Mouse (Mus musculus): Measurements from ENCODE around the gene Wdr78. TPM values are rescaled to one million over a fixed set of nuclear protein-coding genes. Genes with fewer than 3 reads are reported as not detected.

Gene Wdr78
- polyA plus RNA-seq, 1 experiment from 2014 or later: 0.67 TPM

- in situ Hi-C loops (cut with MboI; ENCODE audit: low pct_unique_long_range_greater_than_20kb): no loop called here
- no peaks in the 10 kb centered on the region for H3K27me3 ChIP-seq
- POLR2A ChIA-PET: no interaction called here
- CTCF ChIA-PET: interaction anchor here (0.9 kb wide), 1 partner anchor 17 kb away, joined by 3 read pairs; no protein-coding TSS in a partner anchor
- TF ChIP-seq CTCF (IDR thresholded peaks at IDR 0.05): no peak
- ATAC-seq: no peak
- DNase-seq (ENCODE audit: low read depth, low spot score): no peak
Measured at GRCm38 (mm10) chr4:103120028-103120384, 5.7 kb upstream of the Wdr78 start.

GRCm38 (mm10) chr4:103119229-103120027, 5.1 kb upstream of the Wdr78 start:
- peak; percentile 47 for ATAC-seq
- CTCF ChIA-PET: interaction anchor here (0.9 to 1.7 kb wide), 2 partner anchors 10 to 17 kb away, joined by 3 to 4 read pairs; no protein-coding TSS in a partner anchor
- POLR2A ChIA-PET: no interaction called here
- no peaks in the 10 kb centered on the region for H3K27me3 ChIP-seq
- DNase-seq (ENCODE audit: low read depth, low spot score): no peak
- no peak for TF ChIP-seq CTCF (IDR thresholded peaks at IDR 0.05)
- in situ Hi-C loops (cut with MboI; ENCODE audit: low pct_unique_long_range_greater_than_20kb): no loop called here

- ATAC-seq (peak; percentile 6), DNase-seq (ENCODE audit: low read depth, low spot score) (no peak)
- ChIA-PET POLR2A (no interaction called here), CTCF (interaction anchor here (1.7 kb wide), 1 partner anchor 11 kb away, joined by 4 read pairs; no protein-coding TSS in a partner anchor)
- in situ Hi-C loops (cut with MboI; ENCODE audit: low pct_unique_long_range_greater_than_20kb): no loop called here
- H3K27me3 ChIP-seq: no peaks in the 10 kb centered on the region
- TF ChIP-seq CTCF (IDR thresholded peaks at IDR 0.05): no peak
Measured at GRCm38 (mm10) chr4:103118888-103119228, 4.5 kb upstream of the Wdr78 start.

GRCm38 (mm10) chr4:103113402-103113801, 953 bp downstream of the Wdr78 start:
- CTCF ChIA-PET: interaction anchor here (1.4 kb wide), 1 partner anchor 10 kb away, joined by 3 read pairs; no protein-coding TSS in a partner anchor

GRCm38 (mm10) chr4:103112651-103113050, 1.7 kb downstream of the Wdr78 start:
- H3K27me3 ChIP-seq: no peaks in the 10 kb centered on the region
- in situ Hi-C loops (cut with MboI; ENCODE audit: low pct_unique_long_range_greater_than_20kb): no loop called here
- ChIA-PET POLR2A (no interaction called here), CTCF (interaction anchor here (1.4 kb wide), 1 partner anchor 9 kb away, joined by 3 read pairs; no protein-coding TSS in a partner anchor)
- no peak for DNase-seq (ENCODE audit: low read depth, low spot score)
- ATAC-seq: no peak
- no peak for TF ChIP-seq CTCF (IDR thresholded peaks at IDR 0.05)

More at GRCm38 (mm10) chr4:103113402-103113801, 953 bp downstream of the Wdr78 start:
- POLR2A ChIA-PET: interaction anchor here (1.4 kb wide), 1 partner anchor 27 kb away, joined by 3 read pairs; no protein-coding TSS in a partner anchor
- DNase-seq (ENCODE audit: low read depth, low spot score): no peak
- TF ChIP-seq CTCF (IDR thresholded peaks at IDR 0.05): no peak
- ATAC-seq: no peak
- in situ Hi-C loops (cut with MboI; ENCODE audit: low pct_unique_long_range_greater_than_20kb): no loop called here
- H3K27me3 ChIP-seq: no peaks in the 10 kb centered on the region

- ChIA-PET CTCF (no interaction called here), POLR2A (no interaction called here)
- DNase-seq (ENCODE audit: low read depth, low spot score) (no peak), ATAC-seq (no peak)
- in situ Hi-C loops (cut with MboI; ENCODE audit: low pct_unique_long_range_greater_than_20kb): no loop called here
- no peak for TF ChIP-seq CTCF (IDR thresholded peaks at IDR 0.05)
- no peaks in the 10 kb centered on the region for H3K27me3 ChIP-seq
Measured at GRCm38 (mm10) chr4:103098532-103098931, 15.8 kb downstream of the Wdr78 start.

GRCm38 (mm10) chr4:103095921-103096320, 18.4 kb downstream of the Wdr78 start:
- no peak for TF ChIP-seq CTCF (IDR thresholded peaks at IDR 0.05)
- no peaks in the 10 kb centered on the region for H3K27me3 ChIP-seq
- ChIA-PET CTCF (no interaction called here), POLR2A (no interaction called here)
- in situ Hi-C loops (cut with MboI; ENCODE audit: low pct_unique_long_range_greater_than_20kb): no loop called here
- no peak for ATAC-seq
- DNase-seq (ENCODE audit: low read depth, low spot score): no peak

GRCm38 (mm10) chr4:103085237-103085636, 29.1 kb downstream of the Wdr78 start:
- in situ Hi-C loops (cut with MboI; ENCODE audit: low pct_unique_long_range_greater_than_20kb): no loop called here
- ChIA-PET POLR2A (no interaction called here), CTCF (interaction anchor here (1.2 kb wide), 1 partner anchor 99 kb away, joined by 3 read pairs; no protein-coding TSS in a partner anchor)
- no peak for ATAC-seq
- H3K27me3 ChIP-seq: no peaks in the 10 kb centered on the region
- TF ChIP-seq CTCF (IDR thresholded peaks at IDR 0.05): no peak
- DNase-seq (ENCODE audit: low read depth, low spot score): no peak

GRCm38 (mm10) chr4:103070631-103071030, 43.7 kb downstream of the Wdr78 start:
- ChIA-PET CTCF (no interaction called here), POLR2A (no interaction called here)
- TF ChIP-seq CTCF (IDR thresholded peaks at IDR 0.05): no peak
- H3K27me3 ChIP-seq: no peaks in the 10 kb centered on the region
- no peak for ATAC-seq
- in situ Hi-C loops (cut with MboI; ENCODE audit: low pct_unique_long_range_greater_than_20kb): no loop called here
- no peak for DNase-seq (ENCODE audit: low read depth, low spot score)

- TF ChIP-seq CTCF (IDR thresholded peaks at IDR 0.05): no peak
- ChIA-PET CTCF (no interaction called here), POLR2A (no interaction called here)
- H3K27me3 ChIP-seq: no peaks in the 10 kb centered on the region
- DNase-seq (ENCODE audit: low read depth, low spot score) (no peak), ATAC-seq (no peak)
- in situ Hi-C loops (cut with MboI; ENCODE audit: low pct_unique_long_range_greater_than_20kb): no loop called here
Measured at GRCm38 (mm10) chr4:103067906-103068655, 46.3 kb downstream of the Wdr78 start.

- ChIA-PET CTCF (interaction anchor here (1.2 kb wide), 1 partner anchor 13 kb away, joined by 5 read pairs; no protein-coding TSS in a partner anchor), POLR2A (no interaction called here)
- DNase-seq (ENCODE audit: low read depth, low spot score) (no peak), ATAC-seq (no peak)
- TF ChIP-seq CTCF (IDR thresholded peaks at IDR 0.05): no peak
- no peaks in the 10 kb centered on the region for H3K27me3 ChIP-seq
- in situ Hi-C loops (cut with MboI; ENCODE audit: low pct_unique_long_range_greater_than_20kb): no loop called here
Measured at GRCm38 (mm10) chr4:103064976-103065375, 49.4 kb downstream of the Wdr78 start.
